Mouse (Mus musculus) hindbrain, postnatal 0 days (tissue): ENCODE measurements around the gene Rabgap1l. TPM values are rescaled to one million over a fixed set of nuclear protein-coding genes. Genes with fewer than 3 reads are reported as not detected.

ENCODE experiments used
- ATAC-seq: fragments of 200-750 bp; cut with Nextera tagmentation; 2 replicates; pipeline ENCODE4 v1.8.0; 2017; ENCODE audit warnings: mild to moderate bottlenecking, moderate TSS enrichment, moderate library complexity
- DNase-seq: peaks from one replicate; pipeline ENCODE4 v3.0.0-alpha.2; 2015; ENCODE audit warnings: low spot score
- H3K27ac ChIP-seq: fragments of 300-500 bp; sonication (generic); 2 replicates; pipeline ENCODE4 v1.5.1; 2014; ENCODE audit warnings: mild to moderate bottlenecking
- H3K27me3 ChIP-seq: fragments of 300-500 bp; sonication (generic); 2 replicates; pipeline ENCODE4 v1.6.1; 2014; ENCODE audit warnings: low read length, mixed read lengths; ENCODE audit not compliant: insufficient read depth
- H3K36me3 ChIP-seq: fragments of 300-500 bp; sonication (generic); 2 replicates; pipeline ENCODE4 v1.6.1; 2014; ENCODE audit warnings: low read length, mixed read lengths; ENCODE audit not compliant: insufficient read depth
- H3K4me1 ChIP-seq: fragments of 300-500 bp; sonication (generic); 2 replicates; pipeline ENCODE4 v1.6.1; 2014; ENCODE audit warnings: antibody characterized with exemption, low read length, mixed read lengths; ENCODE audit not compliant: insufficient read depth
- H3K4me2 ChIP-seq: fragments of 300-500 bp; sonication (generic); 2 replicates; pipeline ENCODE4 v1.6.1; 2014; ENCODE audit warnings: low read depth, mild to moderate bottlenecking, low read length, moderate library complexity, mixed read lengths
- H3K4me3 ChIP-seq: fragments of 300-500 bp; sonication (generic); 2 replicates; pipeline ENCODE4 v1.5.1; 2014; ENCODE audit warnings: low read length
- H3K9ac ChIP-seq: fragments of 300-500 bp; sonication (generic); replicated peaks from 2 replicates; pipeline ENCODE4 v1.6.1; 2014; ENCODE audit warnings: mild to moderate bottlenecking, low read length, moderate library complexity, mixed read lengths
- H3K9me3 ChIP-seq: fragments of 300-500 bp; sonication (generic); 2 replicates; pipeline ENCODE4 v1.6.1; 2016; ENCODE audit warnings: low read length, mixed read lengths
- CTCF ChIP-seq: IDR thresholded peaks from 2 replicates; pipeline ENCODE4 v1.5.1; 2016; ENCODE audit warnings: antibody characterized with exemption, control low read depth, low read depth
- WGBS: fragments of 180-500 bp; shearing (Covaris S2); extraction: QIAGEN DNeasy Blood & Tissue Kit; methylation state at CpG from one replicate; pipeline ENCODE4 v1.1.7; 2014; 5-methylcytosine and 5-hydroxymethylcytosine counted together
- polyA plus RNA-seq: library from polyadenylated mRNA; unstranded; fragments of >200 nt; fragmentation: Nextera tagmentation; extraction: Ambion mirVana; gene quantifications from 2 replicates; pipeline ENCODE4 v1.2.1, GENCODE M21; 2015
- total RNA-seq: library from RNA; depleted of rRNA; stranded (reverse); fragments of >200 nt; gene quantifications from 2 replicates; pipeline ENCODE4 v1.2.3, GENCODE M21; 2014

Rabgap1l gene
- total and polyA plus RNA-seq, 2 experiments from 2014 or later: 28.5 to 70.5 TPM

GRCm38 (mm10) chr1:160378367-160378766, 414.6 kb downstream of the Rabgap1l start:
- Histone ChIP-seq H3K27ac (no peak overlapping the region), H3K4me1 (no peaks in the 10 kb centered on the region), H3K4me3 (no peak overlapping the region), H3K9me3 (no peaks in the 10 kb centered on the region), H3K4me2 (no peak overlapping the region), H3K27me3 (no peaks in the 10 kb centered on the region), H3K36me3 (no peaks in the 10 kb centered on the region), H3K9ac (no peak overlapping the region)
- peak; percentile 30; the same call in 1 of the 2 replicates for TF ChIP-seq CTCF
- DNase-seq (no peak), ATAC-seq (no peak)
- WGBS: 87% methylated on average over 1 of the region's 1 CpGs

DNA sequence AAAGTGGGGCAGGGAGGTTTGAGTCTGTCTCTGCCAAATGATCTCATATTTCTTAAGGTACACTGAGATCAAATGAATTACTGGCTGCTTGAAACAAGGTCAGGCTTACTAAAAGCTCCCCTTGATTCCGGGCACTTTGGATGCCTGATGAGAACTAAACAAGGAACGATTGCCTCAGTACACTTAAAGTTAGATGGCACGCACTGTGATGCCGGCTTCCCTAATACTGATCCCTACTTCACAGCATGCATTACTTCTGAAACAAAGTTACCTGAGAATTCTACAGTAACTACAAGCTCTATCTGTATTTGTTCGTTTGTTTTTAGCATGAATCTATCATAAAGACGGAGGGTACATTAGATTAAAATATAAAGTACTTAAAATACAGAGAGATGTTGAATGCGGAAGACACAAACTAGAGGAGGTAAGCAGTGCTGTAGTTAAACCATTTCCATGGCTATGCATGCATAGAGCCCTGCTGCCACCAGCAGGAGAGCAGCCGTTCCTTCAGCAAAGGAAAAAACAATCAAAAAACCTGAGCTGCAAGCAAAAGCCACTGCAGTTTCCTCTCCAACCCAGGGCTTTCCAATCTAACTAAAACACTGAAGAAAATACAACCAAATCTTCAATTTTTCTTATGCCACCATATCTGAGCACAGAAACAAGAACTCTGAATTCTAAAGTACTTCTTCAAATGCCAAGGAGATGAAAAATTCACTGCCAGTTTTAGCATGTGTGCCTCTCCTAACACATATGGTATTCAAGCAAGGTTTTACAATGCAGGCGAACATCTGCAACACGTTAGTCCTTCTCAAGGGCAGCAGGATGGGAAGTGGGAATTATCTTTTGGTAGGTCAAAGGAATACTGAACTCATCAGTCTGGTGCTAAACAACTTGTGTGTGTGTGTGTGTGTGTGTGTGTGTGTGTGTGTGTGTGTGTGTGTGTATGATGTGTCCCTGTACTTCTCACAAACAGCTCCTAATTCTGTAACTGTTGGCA, 415.4 kb downstream of the Rabgap1l start:
- 58% methylated on average over 10 of the region's 10 CpGs for WGBS
- peak; percentile 80 for ATAC-seq
- DNase-seq: peak; percentile 81
- no peak overlapping the region for H3K9ac ChIP-seq
- H3K4me2 ChIP-seq: no peak overlapping the region
- no peaks in the 10 kb centered on the region for H3K36me3 ChIP-seq
- no peak overlapping the region for H3K4me3 ChIP-seq
- H3K27ac ChIP-seq: no peak overlapping the region
- peak; percentile 90 for TF ChIP-seq CTCF
- H3K27me3 ChIP-seq: no peaks in the 10 kb centered on the region
- no peaks in the 10 kb centered on the region for H3K9me3 ChIP-seq
- no peaks in the 10 kb centered on the region for H3K4me1 ChIP-seq

DNA sequence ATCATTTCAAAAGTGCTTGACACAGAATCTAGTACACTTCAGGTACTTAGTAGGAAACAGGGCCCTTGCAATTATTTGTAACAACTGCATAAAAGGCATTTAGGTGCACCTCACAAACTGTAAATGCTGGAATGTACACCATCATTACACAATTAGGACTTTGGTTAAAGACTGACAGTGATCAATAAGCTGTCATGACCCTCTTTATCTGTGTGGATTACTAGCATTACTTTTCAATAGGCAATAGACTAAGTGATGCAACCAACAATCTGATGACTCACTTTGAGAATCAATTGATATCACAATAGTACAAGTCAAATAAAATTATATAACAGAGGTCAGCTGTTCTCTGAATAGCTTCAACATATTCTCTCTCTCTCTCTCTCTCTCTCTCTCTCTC, 418.5 kb downstream of the Rabgap1l start:
- Histone ChIP-seq H3K9me3 (no peaks in the 10 kb centered on the region), H3K27me3 (no peaks in the 10 kb centered on the region), H3K36me3 (no peaks in the 10 kb centered on the region), H3K9ac (no peak overlapping the region), H3K4me3 (no peak overlapping the region), H3K27ac (no peak overlapping the region), H3K4me2 (no peak overlapping the region), H3K4me1 (no peaks in the 10 kb centered on the region)
- no peak for ATAC-seq
- no peak for TF ChIP-seq CTCF
- DNase-seq: no peak

DNA sequence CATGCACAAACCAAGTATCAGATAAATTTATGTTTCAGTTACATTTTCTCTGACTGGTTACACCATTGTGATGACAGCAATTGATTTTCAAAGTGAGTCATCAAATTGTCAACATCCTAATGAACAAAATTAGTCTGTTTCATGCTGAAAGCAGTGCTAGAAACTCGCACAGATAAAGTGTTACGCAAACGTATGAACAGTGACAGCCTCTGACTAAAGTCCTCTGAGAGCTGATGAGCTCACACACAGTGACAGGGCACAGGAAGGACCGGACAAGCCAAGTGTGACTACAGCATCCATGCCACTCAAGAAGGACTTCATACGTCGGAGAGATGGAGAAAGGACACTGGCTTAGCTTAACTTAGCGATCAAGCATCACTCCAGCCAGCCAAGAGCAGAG, 419.7 kb downstream of the Rabgap1l start:
- Histone ChIP-seq H3K4me3 (no peak overlapping the region), H3K9me3 (no peaks in the 10 kb centered on the region), H3K4me1 (no peaks in the 10 kb centered on the region), H3K36me3 (no peaks in the 10 kb centered on the region), H3K9ac (no peak overlapping the region), H3K27ac (no peak overlapping the region), H3K4me2 (no peak overlapping the region), H3K27me3 (no peaks in the 10 kb centered on the region)
- WGBS: 89% methylated on average over 7 of the region's 7 CpGs
- ATAC-seq (no peak), DNase-seq (no peak)
- no peak for TF ChIP-seq CTCF

GRCm38 (mm10) chr1:160371696-160372095, 421.3 kb downstream of the Rabgap1l start:
- no peaks in the 10 kb centered on the region for H3K27me3 ChIP-seq
- no peaks in the 10 kb centered on the region for H3K4me1 ChIP-seq
- no peaks in the 10 kb centered on the region for H3K9me3 ChIP-seq
- H3K4me3 ChIP-seq: no peak overlapping the region
- H3K4me2 ChIP-seq: no peak overlapping the region
- no peak overlapping the region for H3K9ac ChIP-seq
- no peak for DNase-seq
- no peak for TF ChIP-seq CTCF
- no peak overlapping the region for H3K27ac ChIP-seq
- H3K36me3 ChIP-seq: no peaks in the 10 kb centered on the region
- ATAC-seq: no peak

DNA sequence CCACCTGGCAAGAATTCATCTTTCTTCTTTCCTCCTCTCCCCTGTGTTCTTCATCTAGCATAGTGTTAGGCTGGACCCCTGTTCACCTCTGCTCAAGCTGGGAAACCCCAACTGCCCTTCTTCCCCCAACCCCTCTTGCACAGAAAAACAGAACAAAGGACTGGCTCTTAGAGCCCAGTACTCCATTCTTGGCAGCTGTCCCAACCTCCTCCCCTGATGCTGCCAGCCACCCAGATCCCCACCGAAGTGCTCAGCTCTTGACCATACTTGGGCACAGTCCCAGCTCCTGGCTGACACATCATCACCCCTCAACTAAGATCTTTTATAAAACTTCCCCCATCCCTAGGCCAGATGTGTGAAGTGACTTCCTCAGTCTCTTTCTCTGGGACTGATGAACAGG, 422.5 kb downstream of the Rabgap1l start:
- DNase-seq: peak; percentile 46

GRCm38 (mm10) chr1:160366615-160367014, 426.4 kb downstream of the Rabgap1l start:
- DNase-seq: no peak
- Histone ChIP-seq H3K4me3 (no peak overlapping the region), H3K36me3 (no peaks in the 10 kb centered on the region), H3K27ac (no peak overlapping the region), H3K27me3 (no peaks in the 10 kb centered on the region), H3K9me3 (no peaks in the 10 kb centered on the region), H3K4me1 (no peaks in the 10 kb centered on the region), H3K9ac (no peak overlapping the region), H3K4me2 (no peak overlapping the region)
- ATAC-seq: no peak
- WGBS: 84% methylated on average over 3 of the region's 3 CpGs
- no peak for TF ChIP-seq CTCF

More for the DNA sequence above, 422.5 kb downstream of the Rabgap1l start:
- H3K4me1 ChIP-seq: no peaks in the 10 kb centered on the region
- H3K4me3 ChIP-seq: no peak overlapping the region
- ATAC-seq: no peak
- TF ChIP-seq CTCF: no peak
- no peaks in the 10 kb centered on the region for H3K36me3 ChIP-seq
- no peak overlapping the region for H3K27ac ChIP-seq
- no peaks in the 10 kb centered on the region for H3K9me3 ChIP-seq
- no peaks in the 10 kb centered on the region for H3K27me3 ChIP-seq
- no peak overlapping the region for H3K9ac ChIP-seq
- no peak overlapping the region for H3K4me2 ChIP-seq
- WGBS: 50% methylated on average over 1 of the region's 1 CpGs
